Mouse (Mus musculus): Measurements from ENCODE around the gene Fbxl15.

- TF ChIP-seq POLR2A (IDR thresholded peaks at IDR 0.05; ENCODE audit: low read depth, low read length), result no peak
- no peak for TF ChIP-seq CTCF (IDR thresholded peaks at IDR 0.05; ENCODE audit: borderline replicate concordance, insufficient read depth, low read length)
Observed at GRCm38 (mm10) chr19:46309651-46310305, 18.2 kb upstream of the Fbxl15 start.

Measured in embryonic fibroblast, embryonic 13.5 days (primary cell).